Mouse (Mus musculus) thymus, postnatal 4 days (tissue): ENCODE results near the gene Ick.

Source experiments
- DNase-seq: peaks from one replicate; pipeline ENCODE4 v3.0.0; 2021

Ick gene

GRCm38 (mm10) chr9:78195034-78195433, 86.0 kb downstream of the Ick start:
- no peak for DNase-seq

GRCm38 (mm10) chr9:78197801-78198200, 88.8 kb downstream of the Ick start:
- DNase-seq: no peak

- no peak for DNase-seq
Measured at GRCm38 (mm10) chr9:78204194-78204593, 95.2 kb downstream of the Ick start.

GRCm38 (mm10) chr9:78208956-78209355, 100.0 kb downstream of the Ick start:
- DNase-seq: no peak

GRCm38 (mm10) chr9:78210079-78210478, 101.1 kb downstream of the Ick start:
- DNase-seq: no peak

GRCm38 (mm10) chr9:78210821-78211220, 101.8 kb downstream of the Ick start:
- DNase-seq: no peak

- DNase-seq: no peak
Measured at GRCm38 (mm10) chr9:78211521-78211920, 102.5 kb downstream of the Ick start.

GRCm38 (mm10) chr9:78212341-78213049, 103.5 kb downstream of the Ick start:
- no peak for DNase-seq

GRCm38 (mm10) chr9:78217074-78217473, 108.1 kb downstream of the Ick start:
- DNase-seq: no peak
